19 mouse cellular contexts compared by ENCODE assay signal in the genomic region with DNA sequence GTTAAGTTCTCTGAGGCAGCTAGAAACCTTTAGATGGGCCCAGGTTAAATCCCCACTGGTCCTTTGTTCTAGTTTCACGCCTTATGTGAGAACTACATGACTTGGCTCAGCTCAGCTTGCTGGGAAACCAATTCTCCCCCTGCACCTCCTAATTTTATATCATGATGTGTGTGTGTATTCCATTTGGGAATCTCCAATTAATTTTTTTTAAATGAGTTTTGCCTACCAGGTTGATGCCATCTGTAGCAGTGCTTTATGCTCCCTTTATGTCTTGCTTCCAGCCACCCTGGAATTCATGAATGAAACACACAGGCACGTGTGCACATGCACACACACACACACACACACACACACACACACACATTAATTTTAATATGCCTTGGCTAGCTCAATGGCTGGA.
A peak's percentile ranks its signal among the peaks of the same experiment; 100 is the strongest.
DNase-seq lines count a peak whose midpoint lies in the region; ATAC-seq and TF ChIP-seq lines count a peak whose summit lies in the region.
"Had no signal": no experiment of that assay in that cellular context is flagged by ENCODE, and none has a peak within 500 bp of the region (broad histone marks: within the 10 kb centered on the region; RNA-seq: fewer than 3 reads in every experiment).

No protein-coding gene starts in this region.

- peak; percentile 4; the same call in 1 of the 2 replicates for ATAC-seq in midbrain, embryonic 11.5 days (ENCODE audit: low FRiP score)
- no peak for ATAC-seq in midbrain, embryonic 13.5 days
- peak; percentile 53 for ATAC-seq in hindbrain, embryonic 14.5 days (ENCODE audit: low FRiP score)
- 0 out of 2 replicates have a peak, but pooled peaks have one; percentile 23 for ATAC-seq in midbrain, postnatal 0 days (ENCODE audit: low FRiP score)
- no peak for ATAC-seq in megakaryocyte-erythroid progenitor cell, adult 5-6 weeks (replicated peaks; ENCODE audit: low FRiP score, low TSS enrichment, poor library complexity, severe bottlenecking)

- no peak overlapping the region for H3K4me2 ChIP-seq in midbrain, embryonic 11.5 days
- no peak overlapping the region for H3K4me2 ChIP-seq in midbrain, embryonic 13.5 days (replicated peaks)
- no peak overlapping the region for H3K4me2 ChIP-seq in hindbrain, embryonic 14.5 days (replicated peaks)
- H3K4me2 ChIP-seq in midbrain, postnatal 0 days (ENCODE audit: low read depth, low read length, poor library complexity, severe bottlenecking) = no peak overlapping the region

- H3K9me3 ChIP-seq in midbrain, embryonic 11.5 days (ENCODE audit: control insufficient read depth, low read length) = no peaks in the 10 kb centered on the region; the same call in 1 of the 2 replicates
- peaks cover 7% of the 10 kb centered on the region; the same call in 1 of the 2 replicates for H3K9me3 ChIP-seq in midbrain, embryonic 13.5 days
- H3K9me3 ChIP-seq in hindbrain, embryonic 14.5 days (ENCODE audit: control insufficient read depth, low read length) = 0 out of 2 replicates have a peak, but pooled peaks cover 6% of the 10 kb centered on the region
- H3K9me3 ChIP-seq in midbrain, postnatal 0 days (ENCODE audit: low read length) = 0 out of 2 replicates have a peak, but pooled peaks cover 4% of the 10 kb centered on the region
- H3K9me3 ChIP-seq: heart, embryonic 10.5 days had no signal

- no peaks in the 10 kb centered on the region for H3K4me1 ChIP-seq in midbrain, embryonic 11.5 days (ENCODE audit: control insufficient read depth, insufficient read depth, low read length)
- no peaks in the 10 kb centered on the region for H3K4me1 ChIP-seq in midbrain, embryonic 13.5 days (replicated peaks)
- no peaks in the 10 kb centered on the region for H3K4me1 ChIP-seq in hindbrain, embryonic 14.5 days (replicated peaks; ENCODE audit: control insufficient read depth, insufficient read depth, low read length)
- no peaks in the 10 kb centered on the region for H3K4me1 ChIP-seq in midbrain, postnatal 0 days (ENCODE audit: insufficient read depth, low read length)
- H3K4me1 ChIP-seq: embryonic facial prominence, embryonic 10.5 days; heart, embryonic 10.5 days; megakaryocyte, embryonic 14.5 days had no signal

- no peak overlapping the region for H3K4me3 ChIP-seq in midbrain, embryonic 11.5 days (ENCODE audit: low read depth, low read length)
- no peak overlapping the region for H3K4me3 ChIP-seq in midbrain, embryonic 13.5 days (replicated peaks)
- H3K4me3 ChIP-seq in hindbrain, embryonic 14.5 days (replicated peaks; ENCODE audit: low read length) = no peak overlapping the region
- no peak overlapping the region for H3K4me3 ChIP-seq in midbrain, postnatal 0 days (ENCODE audit: low read depth, low read length)
- H3K4me3 ChIP-seq: embryonic facial prominence, embryonic 10.5 days; gastrocnemius, adult 2 months; heart, embryonic 10.5 days; megakaryocyte, embryonic 14.5 days; myocyte had no signal

- H3K9ac ChIP-seq in midbrain, embryonic 11.5 days (ENCODE audit: low read length) = no peak overlapping the region
- H3K9ac ChIP-seq in midbrain, embryonic 13.5 days (replicated peaks) = no peak overlapping the region
- no peak overlapping the region for H3K9ac ChIP-seq in hindbrain, embryonic 14.5 days
- no peak overlapping the region for H3K9ac ChIP-seq in midbrain, postnatal 0 days (replicated peaks; ENCODE audit: low read length, poor library complexity, severe bottlenecking)

- no peak for TF ChIP-seq CTCF in brain, embryonic 14.5 days (IDR thresholded peaks at IDR 0.05; ENCODE audit: borderline replicate concordance, extremely low read depth, insufficient read depth, insufficient read length)
- TF ChIP-seq CTCF in midbrain, postnatal 0 days (IDR thresholded peaks at IDR 0.05) = no peak

- WGBS in midbrain, embryonic 11.5 days = 30% methylated on average over 2 of the region's 2 CpGs
- WGBS in midbrain, embryonic 13.5 days = 20% methylated on average over 2 of the region's 2 CpGs
- WGBS in hindbrain, embryonic 14.5 days = 35% methylated on average over 2 of the region's 2 CpGs
- WGBS in midbrain, postnatal 0 days = 15% methylated on average over 2 of the region's 2 CpGs

- H3K27me3 ChIP-seq in midbrain, embryonic 11.5 days (ENCODE audit: control insufficient read depth, insufficient read depth, low read length) = no peaks in the 10 kb centered on the region
- no peaks in the 10 kb centered on the region for H3K27me3 ChIP-seq in midbrain, embryonic 13.5 days
- H3K27me3 ChIP-seq in hindbrain, embryonic 14.5 days (ENCODE audit: control insufficient read depth, insufficient read depth, low read length) = no peaks in the 10 kb centered on the region
- no peaks in the 10 kb centered on the region for H3K27me3 ChIP-seq in midbrain, postnatal 0 days (ENCODE audit: insufficient read depth, low read length)
- H3K27me3 ChIP-seq: megakaryocyte, embryonic 14.5 days had no signal

- no peak overlapping the region for H3K27ac ChIP-seq in midbrain, embryonic 11.5 days (ENCODE audit: low read depth, low read length)
- H3K27ac ChIP-seq in midbrain, embryonic 13.5 days = no peak overlapping the region
- no peak overlapping the region; the same call in 1 of the 2 replicates for H3K27ac ChIP-seq in hindbrain, embryonic 14.5 days
- H3K27ac ChIP-seq in midbrain, postnatal 0 days (ENCODE audit: low read depth, low read length) = no peak overlapping the region
- H3K27ac ChIP-seq: embryonic facial prominence, embryonic 10.5 days; gastrocnemius, adult 2 months; heart, embryonic 10.5 days; kidney, postnatal 0 days had no signal

- no peak for TF ChIP-seq POLR2A in brain, embryonic 14.5 days (IDR thresholded peaks at IDR 0.05; ENCODE audit: borderline replicate concordance, extremely low read depth, insufficient read depth, insufficient read length, poor library complexity, severe bottlenecking)

- no peaks in the 10 kb centered on the region for H3K36me3 ChIP-seq in midbrain, embryonic 11.5 days (ENCODE audit: control insufficient read depth, insufficient read depth, low read length)
- no peaks in the 10 kb centered on the region for H3K36me3 ChIP-seq in midbrain, embryonic 13.5 days
- H3K36me3 ChIP-seq in hindbrain, embryonic 14.5 days (replicated peaks; ENCODE audit: control insufficient read depth, insufficient read depth) = no peaks in the 10 kb centered on the region
- H3K36me3 ChIP-seq in midbrain, postnatal 0 days (ENCODE audit: insufficient read depth, low read length) = no peaks in the 10 kb centered on the region
- H3K36me3 ChIP-seq: embryonic facial prominence, embryonic 10.5 days; heart, embryonic 10.5 days had no signal

- DNase-seq in midbrain, embryonic 11.5 days (ENCODE audit: low spot score, missing footprints) = no peak
- DNase-seq in brain, embryonic 14.5 days (ENCODE audit: low read depth) = peak; percentile 52
- DNase-seq in hindbrain, embryonic 14.5 days (ENCODE audit: low spot score) = no peak
- DNase-seq in midbrain, postnatal 0 days (ENCODE audit: low spot score) = peak; percentile 4
- DNase-seq in adrenal gland, adult (ENCODE audit: inconsistent age in 2 of 2, low spot score in 1 of 2) = no peak
- DNase-seq: adrenal gland, postnatal 25 days; cerebellum, adult 2 months; gastrocnemius, adult 2 months; kidney, adult 11 months; liver; lung, postnatal 14 days; thymus, postnatal 25 days had no signal

Comparison
In these comparisons a context has a peak if more than half of its experiments do, and no peak if none do; other contexts are left out.
1. ATAC-seq: peak in midbrain, embryonic 11.5 days (single experiment), hindbrain, embryonic 14.5 days (single experiment) and midbrain, postnatal 0 days (single experiment); none in midbrain, embryonic 13.5 days (single experiment) and megakaryocyte-erythroid progenitor cell, adult 5-6 weeks (single experiment).
2. DNase-seq: peak in brain, embryonic 14.5 days (single experiment) and midbrain, postnatal 0 days (single experiment); none in midbrain, embryonic 11.5 days (single experiment), hindbrain, embryonic 14.5 days (single experiment) and adrenal gland, adult (0 of 2).